ENCODE assay signal across 8 mouse cellular contexts in the genomic region with DNA sequence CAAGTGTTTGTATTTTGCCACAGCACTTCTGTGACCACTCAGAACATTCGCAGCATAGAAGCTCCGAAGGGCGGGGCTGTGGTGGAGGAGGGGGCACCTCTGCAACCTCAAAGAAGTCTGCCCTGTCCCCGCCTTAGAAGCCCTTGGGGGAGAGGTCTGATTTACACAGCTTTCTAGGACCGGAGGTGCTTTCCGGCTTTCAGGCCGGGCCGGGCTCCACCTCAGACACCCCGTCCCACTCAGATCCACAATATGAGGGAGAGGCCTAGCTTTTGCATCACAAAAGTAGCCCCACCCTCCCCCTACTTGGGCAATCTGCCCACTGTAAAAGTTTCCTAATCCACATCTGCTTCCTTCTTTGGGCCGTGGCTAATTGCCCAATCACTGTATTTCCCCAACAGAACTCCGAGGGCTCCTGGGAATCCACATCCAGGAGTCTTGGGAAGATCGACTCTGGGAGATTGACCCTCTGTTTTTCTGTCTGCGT. TPM values are rescaled to one million over a fixed set of nuclear protein-coding genes. Genes with fewer than 3 reads are reported as not detected.
A peak's percentile ranks its signal among the peaks of the same experiment; 100 is the strongest.
DNase-seq lines count a peak whose midpoint lies in the region; ATAC-seq and TF ChIP-seq lines count a peak whose summit lies in the region.

No protein-coding gene starts in this region.

- no peak for TF ChIP-seq EP300 in MEL (IDR thresholded peaks at IDR 0.05; ENCODE audit: low read depth in 1 of 2, low read length in 2 of 2)
- peak; percentile 77 for TF ChIP-seq EP300 in lung, postnatal 0 days (IDR thresholded peaks at IDR 0.05)

- no peak for TF ChIP-seq POLR2A in MEL (IDR thresholded peaks at IDR 0.05; ENCODE audit: control insufficient read depth in 1 of 2, insufficient read depth in 1 of 2, low read depth in 1 of 2, low read length in 2 of 2, poor library complexity in 1 of 2)
- TF ChIP-seq POLR2A in small intestine, adult 2 months (IDR thresholded peaks at IDR 0.05; ENCODE audit: low read depth, low read length), result no peak
- TF ChIP-seq POLR2A in thymus, adult 2 months (IDR thresholded peaks at IDR 0.05; ENCODE audit: control insufficient read depth, extremely low read depth, insufficient read depth, low read length, poor library complexity), result no peak

- H3K36me3 ChIP-seq in MEL (ENCODE audit: control insufficient read depth in 1 of 2, insufficient read depth in 2 of 2, low read length in 2 of 2), result no peaks in the 10 kb centered on the region; a peak in 1 of 4 replicates
- H3K36me3 ChIP-seq in intestine, postnatal 0 days (ENCODE audit: control insufficient read depth, insufficient read depth), result no peaks in the 10 kb centered on the region
- H3K36me3 ChIP-seq in lung, postnatal 0 days (ENCODE audit: insufficient read depth, low read length), result no peaks in the 10 kb centered on the region
- H3K36me3 ChIP-seq in small intestine, adult 2 months (ENCODE audit: control insufficient read depth, insufficient read depth, low read length), result no peaks in the 10 kb centered on the region
- no peaks in the 10 kb centered on the region for H3K36me3 ChIP-seq in thymus, adult 2 months (ENCODE audit: control insufficient read depth, insufficient read depth, low read length)

- peak overlapping the region; percentile 49 for H3K4me2 ChIP-seq in intestine, postnatal 0 days (replicated peaks; ENCODE audit: low read depth)
- H3K4me2 ChIP-seq in lung, postnatal 0 days (replicated peaks; ENCODE audit: low read depth, low read length), result peak overlapping the region; percentile 51

- TF ChIP-seq CTCF in MEL (IDR thresholded peaks at IDR 0.05 in 2 of 3, conservative IDR thresholded peaks at IDR 0.05 in 1 of 3; ENCODE audit: control insufficient read depth in 1 of 3, insufficient read depth in 1 of 3, low read depth in 2 of 3, low read length in 3 of 3, poor library complexity in 1 of 3, severe bottlenecking in 1 of 3), result no peak
- no peak for TF ChIP-seq CTCF in intestine, postnatal 0 days (IDR thresholded peaks at IDR 0.05; ENCODE audit: low read depth)
- no peak; the same call in 1 of the 2 replicates for TF ChIP-seq CTCF in lung, postnatal 0 days (IDR thresholded peaks at IDR 0.05)
- no peak for TF ChIP-seq CTCF in small intestine, adult 2 months (IDR thresholded peaks at IDR 0.05; ENCODE audit: extremely low read depth, insufficient read length, insufficient replicate concordance, low read depth, low read length)
- TF ChIP-seq CTCF in thymus, adult 2 months (IDR thresholded peaks at IDR 0.05; ENCODE audit: borderline replicate concordance, control insufficient read depth, extremely low read depth, insufficient read depth, low read length, poor library complexity), result no peak

- DNase-seq in MEL (ENCODE audit: low read depth, low spot score), result peak; percentile 29
- peak; percentile 99 for DNase-seq in heart, adult 11 months
- DNase-seq in lung, postnatal 0 days (ENCODE audit: low spot score), result peak; percentile 95
- DNase-seq in thymus, adult 2 months, result no peak
- DNase-seq in cerebellum, postnatal 10 days, result no peak

- H3K9me3 ChIP-seq in MEL (replicated peaks; ENCODE audit: insufficient read depth, low read length), result no peaks in the 10 kb centered on the region
- no peaks in the 10 kb centered on the region for H3K9me3 ChIP-seq in intestine, postnatal 0 days (ENCODE audit: control insufficient read depth)
- no peaks in the 10 kb centered on the region for H3K9me3 ChIP-seq in lung, postnatal 0 days (ENCODE audit: low read length)

- peak; percentile 70 for ATAC-seq in intestine, postnatal 0 days
- ATAC-seq in lung, postnatal 0 days, result peak; percentile 92

- no peak for TF ChIP-seq RAD21 in MEL (IDR thresholded peaks at IDR 0.05; ENCODE audit: low read depth, low read length)

- H3K4me1 ChIP-seq in MEL (ENCODE audit: control insufficient read depth in 1 of 2, insufficient read depth in 2 of 2, low read length in 2 of 2), result peaks cover 0 to 16% of the 10 kb centered on the region in 2 experiments; a peak in 2 of 4 replicates
- no peaks in the 10 kb centered on the region for H3K4me1 ChIP-seq in brown adipose tissue, adult 24 weeks (ENCODE audit: control insufficient read depth, insufficient read depth, insufficient read length, low read length)
- H3K4me1 ChIP-seq in intestine, postnatal 0 days (replicated peaks; ENCODE audit: control insufficient read depth, insufficient read depth, low read length), result 0 out of 2 replicates have a peak, but pooled peaks cover 4% of the 10 kb centered on the region
- peaks cover 5% of the 10 kb centered on the region; the same call in 1 of the 2 replicates for H3K4me1 ChIP-seq in lung, postnatal 0 days (ENCODE audit: insufficient read depth, low read depth, low read length)
- peaks cover 11% of the 10 kb centered on the region for H3K4me1 ChIP-seq in small intestine, adult 2 months (ENCODE audit: control insufficient read depth, insufficient read depth, insufficient read length, low read length)
- peaks cover 46% of the 10 kb centered on the region for H3K4me1 ChIP-seq in thymus, adult 2 months (replicated peaks; ENCODE audit: control insufficient read depth, insufficient read depth, low read length)

- H3K9ac ChIP-seq in MEL (ENCODE audit: control insufficient read depth, low read depth, low read length, poor library complexity, severe bottlenecking), result no peak overlapping the region
- H3K9ac ChIP-seq in intestine, postnatal 0 days (ENCODE audit: low read depth, low read length), result no peak overlapping the region
- no peak overlapping the region for H3K9ac ChIP-seq in lung, postnatal 0 days (replicated peaks; ENCODE audit: low read depth)

- no peak overlapping the region for H3K4me3 ChIP-seq in MEL (ENCODE audit: control insufficient read depth in 1 of 2, insufficient read depth in 1 of 2, low read depth in 2 of 2, low read length in 2 of 2)
- H3K4me3 ChIP-seq in brown adipose tissue, adult 24 weeks (ENCODE audit: insufficient read depth, low read depth, low read length), result 0 out of 2 replicates have a peak overlapping the region, but pooled peaks have one; percentile 11
- H3K4me3 ChIP-seq in intestine, postnatal 0 days (ENCODE audit: low read depth, low read length), result no peak overlapping the region
- 0 out of 2 replicates have a peak overlapping the region, but pooled peaks have one; percentile 14 for H3K4me3 ChIP-seq in lung, postnatal 0 days (ENCODE audit: low read depth, low read length)
- peak overlapping the region; percentile 26; the same call in 1 of the 2 replicates for H3K4me3 ChIP-seq in small intestine, adult 2 months (ENCODE audit: low read depth, low read length)
- H3K4me3 ChIP-seq in thymus, adult 2 months (ENCODE audit: control insufficient read depth, insufficient read depth, low read length), result no peak overlapping the region

- no peaks in the 10 kb centered on the region for H3K79me2 ChIP-seq in MEL (ENCODE audit: control insufficient read depth, insufficient read depth, low read length, poor library complexity)

- WGBS in intestine, postnatal 0 days, result 6% methylated on average over 13 of the region's 13 CpGs
- 0% methylated on average over 12 of the region's 13 CpGs for WGBS in lung, postnatal 0 days
- 5% methylated on average over 13 of the region's 13 CpGs for WGBS in small intestine, adult 2 months
- WGBS in thymus, adult 2 months, result 14% methylated on average over 13 of the region's 13 CpGs

- no peaks in the 10 kb centered on the region for H3K27me3 ChIP-seq in MEL (ENCODE audit: control insufficient read depth in 1 of 2, insufficient read depth in 2 of 2, low read length in 2 of 2)
- peaks cover 4% of the 10 kb centered on the region; the same call in 1 of the 2 replicates for H3K27me3 ChIP-seq in intestine, postnatal 0 days (replicated peaks; ENCODE audit: control insufficient read depth, insufficient read depth, low read length)
- peaks cover 6% of the 10 kb centered on the region; the same call in 1 of the 2 replicates for H3K27me3 ChIP-seq in lung, postnatal 0 days (replicated peaks; ENCODE audit: insufficient read depth, low read length)
- no peaks in the 10 kb centered on the region for H3K27me3 ChIP-seq in small intestine, adult 2 months (ENCODE audit: control insufficient read depth, insufficient read depth, low read length)
- no peaks in the 10 kb centered on the region for H3K27me3 ChIP-seq in thymus, adult 2 months (ENCODE audit: control insufficient read depth, insufficient read depth, low read length)

- no peak overlapping the region for H3K27ac ChIP-seq in MEL (ENCODE audit: control insufficient read depth, low read depth, low read length)
- H3K27ac ChIP-seq in brown adipose tissue, adult 24 weeks (replicated peaks; ENCODE audit: low read depth, low read length), result no peak overlapping the region
- no peak overlapping the region for H3K27ac ChIP-seq in intestine, postnatal 0 days (ENCODE audit: low read depth, low read length)
- H3K27ac ChIP-seq in lung, postnatal 0 days (ENCODE audit: low read length), result peak overlapping the region; percentile 69
- H3K27ac ChIP-seq in small intestine, adult 2 months (ENCODE audit: insufficient read depth, low read depth, low read length), result peak overlapping the region; percentile 56
- H3K27ac ChIP-seq in thymus, adult 2 months (ENCODE audit: control insufficient read depth, insufficient read depth, low read length), result no peak overlapping the region

RNA-seq across cellular contexts. Expression of a gene that starts 4.3 kb away (rescaled TPM):
- not detected in 2 replicates for total RNA-seq in MEL (2012; rRNA removed)
- not detected for polyA plus RNA-seq in MEL (2012; ENCODE audit: insufficient read depth in 1 of 2, insufficient read length in 2 of 2, low read depth in 1 of 2, low replicate concordance in 2 of 2, missing spikeins in 1 of 2)
- polyA plus RNA-seq in brown adipose tissue, adult 24 weeks (2012; ENCODE audit: insufficient read depth, insufficient read length, missing spikeins), result not detected in 2 replicates
- polyA plus RNA-seq in intestine, postnatal 0 days (2015; fragmentation: Nextera tagmentation; extraction: Ambion mirVana), result not detected in 2 replicates
- 0.16 TPM in 1 of 2 replicates, not detected in the other for polyA plus RNA-seq in lung, postnatal 0 days (2015; fragmentation: Nextera tagmentation; extraction: Ambion mirVana)
- polyA plus RNA-seq in small intestine, adult 2 months (2012; rRNA removed), result not detected in 2 replicates
- polyA plus RNA-seq in thymus, adult 2 months (2012; rRNA removed), result 0.98 and 1.9 TPM in 2 replicates

RNA-seq across cellular contexts. Expression of a gene that starts 15.5 kb away (rescaled TPM):
- 128 and 183 TPM in 2 replicates for total RNA-seq in MEL (2012; rRNA removed)
- polyA plus RNA-seq in MEL (2012; ENCODE audit: insufficient read depth in 1 of 2, insufficient read length in 2 of 2, low read depth in 1 of 2, low replicate concordance in 2 of 2, missing spikeins in 1 of 2), result 100 to 1,000 TPM in 1 of 2 experiments, not detected in 1; 125 TPM
- polyA plus RNA-seq in brown adipose tissue, adult 24 weeks (2012; ENCODE audit: insufficient read depth, insufficient read length, missing spikeins), result 13.3 and 18.2 TPM in 2 replicates
- polyA plus RNA-seq in intestine, postnatal 0 days (2015; fragmentation: Nextera tagmentation; extraction: Ambion mirVana), result 24.5 and 26.3 TPM in 2 replicates
- 51.9 and 57.5 TPM in 2 replicates for polyA plus RNA-seq in lung, postnatal 0 days (2015; fragmentation: Nextera tagmentation; extraction: Ambion mirVana)
- polyA plus RNA-seq in small intestine, adult 2 months (2012; rRNA removed), result 21.8 and 23.2 TPM in 2 replicates
- 101 and 106 TPM in 2 replicates for polyA plus RNA-seq in thymus, adult 2 months (2012; rRNA removed)

RNA-seq across cellular contexts. Expression of a gene that starts 37.7 kb away (rescaled TPM):
- 31.4 and 35.5 TPM in 2 replicates for total RNA-seq in MEL (2012; rRNA removed)
- 10 to 100 TPM in 1 of 2 experiments, not detected in 1; 48.0 TPM for polyA plus RNA-seq in MEL (2012; ENCODE audit: insufficient read depth in 1 of 2, insufficient read length in 2 of 2, low read depth in 1 of 2, low replicate concordance in 2 of 2, missing spikeins in 1 of 2)
- 7.5 TPM in 2 replicates for polyA plus RNA-seq in brown adipose tissue, adult 24 weeks (2012; ENCODE audit: insufficient read depth, insufficient read length, missing spikeins)
- 13.3 and 16.7 TPM in 2 replicates for polyA plus RNA-seq in intestine, postnatal 0 days (2015; fragmentation: Nextera tagmentation; extraction: Ambion mirVana)
- 21.2 and 22.6 TPM in 2 replicates for polyA plus RNA-seq in lung, postnatal 0 days (2015; fragmentation: Nextera tagmentation; extraction: Ambion mirVana)
- 3.2 and 5.9 TPM in 2 replicates for polyA plus RNA-seq in small intestine, adult 2 months (2012; rRNA removed)
- 18.4 and 19.4 TPM in 2 replicates for polyA plus RNA-seq in thymus, adult 2 months (2012; rRNA removed)

RNA-seq across cellular contexts. Expression of a gene that starts 46.2 kb away (rescaled TPM):
- 3.5 and 6.4 TPM in 2 replicates for total RNA-seq in MEL (2012; rRNA removed)
- polyA plus RNA-seq in MEL (2012; ENCODE audit: insufficient read depth in 1 of 2, insufficient read length in 2 of 2, low read depth in 1 of 2, low replicate concordance in 2 of 2, missing spikeins in 1 of 2), result 1 to 10 TPM in 1 of 2 experiments, not detected in 1; 5.1 TPM
- not detected in 2 replicates for polyA plus RNA-seq in brown adipose tissue, adult 24 weeks (2012; ENCODE audit: insufficient read depth, insufficient read length, missing spikeins)
- polyA plus RNA-seq in intestine, postnatal 0 days (2015; fragmentation: Nextera tagmentation; extraction: Ambion mirVana), result 0.90 and 1.3 TPM in 2 replicates
- 1.1 and 2.1 TPM in 2 replicates for polyA plus RNA-seq in lung, postnatal 0 days (2015; fragmentation: Nextera tagmentation; extraction: Ambion mirVana)
- polyA plus RNA-seq in small intestine, adult 2 months (2012; rRNA removed), result 6.3 and 7.1 TPM in 2 replicates
- 6.0 and 6.4 TPM in 2 replicates for polyA plus RNA-seq in thymus, adult 2 months (2012; rRNA removed)

RNA-seq across cellular contexts. Expression of a gene that starts 53.5 kb away (rescaled TPM):
- total RNA-seq in MEL (2012; rRNA removed), result 7.5 and 7.7 TPM in 2 replicates
- polyA plus RNA-seq in MEL (2012; ENCODE audit: insufficient read depth in 1 of 2, insufficient read length in 2 of 2, low read depth in 1 of 2, low replicate concordance in 2 of 2, missing spikeins in 1 of 2), result 10 to 100 TPM in 1 of 2 experiments, not detected in 1; 12.8 TPM
- polyA plus RNA-seq in brown adipose tissue, adult 24 weeks (2012; ENCODE audit: insufficient read depth, insufficient read length, missing spikeins), result 6.1 and 6.3 TPM in 2 replicates
- 9.5 and 10.2 TPM in 2 replicates for polyA plus RNA-seq in intestine, postnatal 0 days (2015; fragmentation: Nextera tagmentation; extraction: Ambion mirVana)
- polyA plus RNA-seq in lung, postnatal 0 days (2015; fragmentation: Nextera tagmentation; extraction: Ambion mirVana), result 22.7 and 25.1 TPM in 2 replicates
- 23.5 and 31.9 TPM in 2 replicates for polyA plus RNA-seq in small intestine, adult 2 months (2012; rRNA removed)
- 47.3 and 49.3 TPM in 2 replicates for polyA plus RNA-seq in thymus, adult 2 months (2012; rRNA removed)

Comparison
In these comparisons a context has a peak if more than half of its experiments do, and no peak if none do; other contexts are left out.
1. DNase-seq: peak in MEL (single experiment), heart, adult 11 months (single experiment) and lung, postnatal 0 days (single experiment); none in thymus, adult 2 months (single experiment) and cerebellum, postnatal 10 days (0 of 2).
2. H3K27ac ChIP-seq: peak in lung, postnatal 0 days (single experiment) and small intestine, adult 2 months (single experiment); none in MEL (single experiment), brown adipose tissue, adult 24 weeks (single experiment), intestine, postnatal 0 days (single experiment) and thymus, adult 2 months (single experiment).
3. H3K4me3 ChIP-seq: peak in brown adipose tissue, adult 24 weeks (single experiment), lung, postnatal 0 days (single experiment) and small intestine, adult 2 months (single experiment); none in MEL (0 of 2), intestine, postnatal 0 days (single experiment) and thymus, adult 2 months (single experiment).